Mouse (Mus musculus) liver, embryonic 15.5 days (tissue): ENCODE results near the gene Plekha1. TPM values are rescaled to one million over a fixed set of nuclear protein-coding genes. Genes with fewer than 3 reads are reported as not detected.
A peak's percentile ranks its signal among the peaks of the same experiment; 100 is the strongest.

Experiments
- ATAC-seq: fragments of 200-750 bp; cut with Nextera tagmentation; 2 replicates; pipeline ENCODE4 v1.8.0; 2017; ENCODE audit warnings: moderate number of reproducible peaks, mild to moderate bottlenecking, moderate library complexity; ENCODE audit not compliant: insufficient read depth
- H3K27ac ChIP-seq: fragments of 300-500 bp; sonication (generic); replicated peaks from 2 replicates; pipeline ENCODE4 v1.5.1; 2015; ENCODE audit warnings: mild to moderate bottlenecking, inconsistent platforms
- H3K27me3 ChIP-seq: fragments of 300-500 bp; sonication (generic); 2 replicates; pipeline ENCODE4 v1.6.1; 2015; ENCODE audit warnings: mild to moderate bottlenecking, inconsistent platforms
- H3K36me3 ChIP-seq: fragments of 300-500 bp; sonication (generic); replicated peaks from 2 replicates; pipeline ENCODE4 v1.6.1; 2015; ENCODE audit warnings: moderate library complexity, mild to moderate bottlenecking, inconsistent platforms
- H3K4me1 ChIP-seq: fragments of 300-500 bp; sonication (generic); replicated peaks from 2 replicates; pipeline ENCODE4 v1.6.1; 2015; ENCODE audit warnings: inconsistent platforms
- H3K4me2 ChIP-seq: fragments of 300-500 bp; sonication (generic); 2 replicates; pipeline ENCODE4 v1.6.1; 2015; ENCODE audit warnings: moderate library complexity, mild to moderate bottlenecking, inconsistent platforms
- H3K4me3 ChIP-seq: fragments of 300-500 bp; sonication (generic); replicated peaks from 2 replicates; pipeline ENCODE4 v1.5.1; 2015; ENCODE audit warnings: mild to moderate bottlenecking, inconsistent platforms
- H3K9ac ChIP-seq: fragments of 300-500 bp; sonication (generic); 2 replicates; pipeline ENCODE4 v1.6.1; 2015; ENCODE audit warnings: moderate library complexity, mild to moderate bottlenecking, inconsistent platforms
- H3K9me3 ChIP-seq: fragments of 300-500 bp; sonication (generic); replicated peaks from 2 replicates; pipeline ENCODE4 v1.6.1; 2016; ENCODE audit warnings: inconsistent platforms
- WGBS: fragments of 180-500 bp; shearing (Covaris S2); methylation state at CpG from one replicate; pipeline ENCODE4 v1.1.7; 2015; ENCODE audit warnings: mixed read lengths; ENCODE audit not compliant: insufficient replicate concordance; 5-methylcytosine and 5-hydroxymethylcytosine counted together
- polyA plus RNA-seq: library from polyadenylated mRNA; unstranded; fragments of >200 nt; fragmentation: Nextera tagmentation; extraction: Ambion mirVana; gene quantifications from 2 replicates; pipeline ENCODE4 v1.2.1, GENCODE M21; 2015

Gene Plekha1
- 10.3 and 13.4 TPM in 2 replicates for polyA plus RNA-seq

DNA sequence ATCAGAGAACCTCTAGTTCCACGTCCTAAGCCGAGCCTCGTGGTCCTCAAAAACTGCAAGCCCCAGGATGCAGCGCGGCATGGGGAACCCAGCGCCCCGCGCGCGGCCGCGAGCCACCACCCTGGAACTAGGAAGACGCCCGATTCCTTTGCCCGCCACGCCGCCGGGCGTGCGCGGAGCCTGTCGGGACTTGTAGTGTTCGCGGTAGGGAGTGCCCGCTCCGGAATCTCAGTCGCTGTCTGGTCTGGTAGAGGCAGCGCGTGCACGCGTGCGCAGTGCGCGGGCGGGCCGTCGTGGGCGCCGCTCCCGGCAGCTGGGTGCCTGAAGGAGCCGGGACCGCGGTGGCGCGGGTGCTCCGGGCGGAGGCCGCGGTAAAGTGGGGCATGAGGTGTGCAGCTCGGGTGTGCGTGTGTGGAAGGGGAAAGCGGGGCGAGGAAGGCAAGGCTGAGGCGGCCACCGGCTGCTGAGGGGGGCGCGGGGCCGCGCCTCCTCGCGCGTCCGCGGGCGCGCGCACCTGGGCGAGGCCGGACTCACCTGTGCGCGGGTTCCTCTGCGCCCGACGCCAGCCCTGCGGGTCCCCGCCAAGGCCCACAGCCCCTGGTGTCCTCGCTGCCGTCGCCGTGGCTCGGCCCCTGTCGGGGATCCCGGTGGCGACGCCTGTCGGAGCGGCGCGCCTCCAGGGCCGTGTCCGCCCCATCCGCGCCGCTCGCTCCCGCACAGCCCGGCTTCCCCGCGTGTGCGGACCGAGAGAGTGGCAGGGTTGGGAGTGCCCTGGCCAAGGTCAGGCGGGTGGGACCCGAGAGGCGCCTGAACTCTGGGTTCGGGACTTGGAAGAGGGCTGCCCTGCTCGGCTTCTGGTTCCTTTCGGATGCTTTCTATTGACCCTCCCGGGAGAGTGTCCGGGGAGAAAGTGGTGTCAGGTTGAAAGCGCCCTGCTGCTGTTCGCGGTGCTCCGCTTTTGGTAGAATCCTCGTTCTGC is at the start of gene Plekha1:
Gene Plekha1 (plus strand): TSS at position 144 of the 979 bp plus-strand sequence.
- WGBS = under 1% methylated on average over 114 of the region's 114 CpGs
- peak; percentile 90 for ATAC-seq
- no peaks in the 10 kb centered on the region for H3K36me3 ChIP-seq
- no peaks in the 10 kb centered on the region; the same call in 1 of the 2 replicates for H3K4me1 ChIP-seq
- no peaks in the 10 kb centered on the region for H3K9me3 ChIP-seq
- H3K9ac ChIP-seq = peak within 1 kb of the TSS; percentile 47
- H3K4me2 ChIP-seq = peak within 1 kb of the TSS; percentile 63
- peak within 1 kb of the TSS; percentile 63 for H3K4me3 ChIP-seq
- H3K27me3 ChIP-seq = peaks cover 31% of the 10 kb centered on the region
- 0 out of 2 replicates have a peak within 1 kb of the TSS, but pooled peaks have one; percentile 24 for H3K27ac ChIP-seq

DNA sequence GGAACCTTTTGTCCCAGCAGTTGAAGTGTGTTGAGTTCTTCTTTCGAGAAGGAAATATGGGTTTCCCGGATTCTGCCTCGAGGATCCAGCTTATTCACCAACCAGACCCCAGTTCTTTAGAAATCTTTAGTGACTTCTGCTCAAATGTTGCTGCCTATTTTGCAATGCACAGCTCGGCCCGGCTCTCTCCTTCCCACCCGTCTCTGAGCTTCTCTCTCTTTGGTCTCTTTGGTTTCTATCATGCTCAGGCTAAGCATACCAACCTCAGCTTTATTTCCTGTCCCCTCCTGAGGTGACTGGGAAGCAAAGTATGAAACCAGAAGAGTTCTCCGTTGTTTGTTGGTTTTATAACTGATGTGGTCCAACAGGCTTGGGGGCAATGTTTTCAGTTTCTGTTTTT is 49.3 kb upstream of the Plekha1 start:
- no peak for ATAC-seq
- no peaks in the 10 kb centered on the region for H3K9me3 ChIP-seq
- WGBS = 41% methylated on average over 7 of the region's 7 CpGs

DNA sequence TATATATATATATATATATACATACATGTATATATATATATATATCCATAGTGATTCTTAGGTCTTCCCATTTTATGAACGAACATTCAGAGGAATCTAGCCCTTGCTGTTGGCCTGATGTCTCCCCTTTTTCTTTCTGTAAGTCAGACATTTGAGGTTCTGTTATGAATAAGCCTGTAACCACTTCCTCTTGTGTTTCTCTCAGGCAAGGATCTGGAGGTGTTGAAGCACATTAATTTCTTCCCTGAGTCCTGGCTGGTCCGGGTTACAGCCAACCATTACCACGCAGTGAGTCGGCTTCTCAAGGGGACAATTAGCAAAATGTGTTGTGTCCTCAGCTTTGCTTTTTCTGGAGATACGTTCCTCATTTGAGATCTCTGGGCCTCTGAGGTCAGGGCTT is 46.7 kb upstream of the Plekha1 start:
- no peaks in the 10 kb centered on the region for H3K36me3 ChIP-seq
- H3K9ac ChIP-seq = no peak overlapping the region
- H3K4me1 ChIP-seq = no peaks in the 10 kb centered on the region
- no peak for ATAC-seq
- H3K27me3 ChIP-seq = no peaks in the 10 kb centered on the region
- no peak overlapping the region for H3K4me3 ChIP-seq
- H3K27ac ChIP-seq = no peak overlapping the region
- no peak overlapping the region for H3K4me2 ChIP-seq
- WGBS = 13% methylated on average over 5 of the region's 5 CpGs
- no peaks in the 10 kb centered on the region for H3K9me3 ChIP-seq

More for the DNA sequence above, 49.3 kb upstream of the Plekha1 start:
- no peak overlapping the region for H3K9ac ChIP-seq
- no peak overlapping the region for H3K27ac ChIP-seq
- no peaks in the 10 kb centered on the region for H3K4me1 ChIP-seq
- no peaks in the 10 kb centered on the region for H3K27me3 ChIP-seq
- no peak overlapping the region for H3K4me2 ChIP-seq
- no peak overlapping the region for H3K4me3 ChIP-seq
- H3K36me3 ChIP-seq = no peaks in the 10 kb centered on the region

DNA sequence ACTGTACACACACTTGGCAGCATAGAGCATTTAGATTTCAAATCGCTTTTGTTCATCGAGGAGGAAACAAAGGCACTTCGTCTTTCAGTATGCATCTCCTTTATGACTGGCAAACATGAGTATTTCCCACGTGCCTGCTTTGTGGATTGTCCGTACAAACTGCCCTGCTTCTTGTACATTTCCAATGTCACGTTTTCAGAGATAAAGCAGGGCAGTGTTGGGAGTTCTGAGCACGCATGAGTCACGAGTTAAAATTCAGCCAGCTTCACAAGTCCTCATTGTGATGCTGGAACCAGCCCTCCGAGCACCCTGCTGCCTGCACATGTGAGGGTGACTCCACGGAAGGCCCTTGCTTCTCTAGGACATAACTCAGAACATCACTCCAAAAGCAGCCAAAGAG is 45.9 kb upstream of the Plekha1 start:
- no peak overlapping the region for H3K9ac ChIP-seq
- H3K36me3 ChIP-seq = no peaks in the 10 kb centered on the region
- H3K4me1 ChIP-seq = no peaks in the 10 kb centered on the region
- no peak for ATAC-seq
- no peaks in the 10 kb centered on the region for H3K9me3 ChIP-seq
- 58% methylated on average over 10 of the region's 10 CpGs for WGBS
- H3K4me3 ChIP-seq = no peak overlapping the region
- H3K27ac ChIP-seq = no peak overlapping the region
- no peaks in the 10 kb centered on the region for H3K27me3 ChIP-seq
- H3K4me2 ChIP-seq = no peak overlapping the region

DNA sequence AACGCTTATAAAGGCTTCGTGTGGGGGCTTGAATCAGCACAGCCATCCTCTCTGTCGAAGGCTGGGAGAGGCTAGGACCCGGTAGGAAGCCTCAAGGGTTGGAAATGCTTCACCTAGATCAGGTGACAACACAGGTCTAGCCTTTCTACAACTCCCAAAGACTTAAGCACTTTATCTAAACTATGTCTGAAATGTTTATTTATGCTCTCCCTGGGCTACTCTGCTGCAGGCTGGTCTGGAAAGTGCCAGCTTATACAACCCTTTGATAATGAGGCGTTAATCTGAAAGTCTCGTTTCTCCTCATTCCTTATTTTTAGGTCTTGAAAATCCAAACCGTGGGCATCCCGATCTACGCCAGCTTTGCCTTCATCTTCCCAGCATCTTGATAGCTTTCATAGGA is 41.6 kb upstream of the Plekha1 start:
- Histone ChIP-seq H3K36me3 (no peaks in the 10 kb centered on the region), H3K9me3 (no peaks in the 10 kb centered on the region), H3K27me3 (no peaks in the 10 kb centered on the region), H3K9ac (no peak overlapping the region), H3K27ac (no peak overlapping the region), H3K4me2 (no peak overlapping the region), H3K4me1 (no peaks in the 10 kb centered on the region; the same call in 1 of the 2 replicates), H3K4me3 (no peak overlapping the region)
- ATAC-seq = no peak
- WGBS = 51% methylated on average over 9 of the region's 9 CpGs

- 49% methylated on average over 3 of the region's 3 CpGs for WGBS
- Histone ChIP-seq H3K9me3 (no peaks in the 10 kb centered on the region), H3K27ac (no peak overlapping the region), H3K9ac (no peak overlapping the region), H3K27me3 (no peaks in the 10 kb centered on the region), H3K36me3 (no peaks in the 10 kb centered on the region), H3K4me2 (no peak overlapping the region), H3K4me3 (no peak overlapping the region), H3K4me1 (no peaks in the 10 kb centered on the region; the same call in 1 of the 2 replicates)
- no peak for ATAC-seq
Observed at GRCm38 (mm10) chr7:130826343-130826742, 39.2 kb upstream of the Plekha1 start.

DNA sequence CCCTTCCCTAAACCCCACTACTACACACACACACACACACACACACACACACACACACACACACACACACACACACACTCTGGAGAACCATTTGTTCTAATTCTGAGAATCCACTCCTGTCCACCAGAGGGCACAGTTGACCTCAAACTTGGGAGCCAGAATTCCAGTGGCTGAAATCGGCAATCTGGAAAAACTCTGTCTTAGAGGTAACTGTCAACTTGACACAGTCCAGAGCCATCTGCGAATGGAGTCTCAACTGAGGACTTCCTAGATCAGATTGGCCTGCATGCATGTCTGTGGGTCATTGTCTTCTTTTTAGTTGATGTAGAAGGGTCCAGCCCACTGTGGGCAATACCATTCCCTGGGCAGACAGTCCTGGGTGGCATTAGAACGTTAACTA is 38.1 kb upstream of the Plekha1 start:
- no peaks in the 10 kb centered on the region for H3K27me3 ChIP-seq
- H3K9me3 ChIP-seq = no peaks in the 10 kb centered on the region
- no peaks in the 10 kb centered on the region for H3K36me3 ChIP-seq
- no peaks in the 10 kb centered on the region; the same call in 1 of the 2 replicates for H3K4me1 ChIP-seq
- no peak overlapping the region for H3K9ac ChIP-seq
- H3K27ac ChIP-seq = no peak overlapping the region
- H3K4me3 ChIP-seq = no peak overlapping the region
- no peak overlapping the region for H3K4me2 ChIP-seq
- 42% methylated on average over 3 of the region's 3 CpGs for WGBS
- ATAC-seq = no peak

- Histone ChIP-seq H3K36me3 (no peaks in the 10 kb centered on the region), H3K27me3 (no peaks in the 10 kb centered on the region), H3K4me1 (no peaks in the 10 kb centered on the region; the same call in 1 of the 2 replicates), H3K27ac (no peak overlapping the region), H3K4me2 (no peak overlapping the region), H3K9me3 (no peaks in the 10 kb centered on the region), H3K9ac (no peak overlapping the region), H3K4me3 (no peak overlapping the region)
- 61% methylated on average over 9 of the region's 9 CpGs for WGBS
- ATAC-seq = no peak
Observed at GRCm38 (mm10) chr7:130827844-130828403, 37.6 kb upstream of the Plekha1 start.

GRCm38 (mm10) chr7:130828475-130828874 is 37.1 kb upstream of the Plekha1 start:
- H3K27me3 ChIP-seq = no peaks in the 10 kb centered on the region
- no peak overlapping the region for H3K4me2 ChIP-seq
- no peaks in the 10 kb centered on the region for H3K9me3 ChIP-seq
- WGBS = 52% methylated on average over 10 of the region's 10 CpGs
- no peaks in the 10 kb centered on the region; the same call in 1 of the 2 replicates for H3K4me1 ChIP-seq
- H3K9ac ChIP-seq = no peak overlapping the region
- H3K36me3 ChIP-seq = no peaks in the 10 kb centered on the region
- H3K4me3 ChIP-seq = no peak overlapping the region
- ATAC-seq = no peak
- H3K27ac ChIP-seq = no peak overlapping the region

DNA sequence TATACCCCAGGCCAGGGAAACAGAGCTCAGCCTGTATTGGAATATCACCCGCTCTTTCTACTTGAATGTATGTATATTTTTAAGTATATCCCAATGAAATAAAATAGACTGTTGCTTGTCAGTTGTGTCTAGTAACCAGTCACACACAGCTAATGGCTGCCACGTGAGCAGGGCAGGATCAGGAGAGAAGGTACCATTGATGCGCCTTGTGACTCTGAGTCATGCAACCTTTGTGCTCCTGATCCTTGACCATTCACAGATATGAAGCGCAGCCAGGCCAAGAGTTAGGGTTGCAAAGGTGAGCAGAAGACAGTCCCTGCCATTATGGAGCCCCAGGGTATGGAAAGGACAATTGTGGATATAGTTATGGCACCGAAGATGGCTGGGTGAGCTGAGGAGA is 34.0 kb upstream of the Plekha1 start:
- Histone ChIP-seq H3K4me2 (no peak overlapping the region), H3K9ac (no peak overlapping the region), H3K4me3 (no peak overlapping the region), H3K9me3 (no peaks in the 10 kb centered on the region), H3K27ac (no peak overlapping the region), H3K4me1 (peaks cover 6% of the 10 kb centered on the region), H3K27me3 (peaks cover 3% of the 10 kb centered on the region; the same call in 1 of the 2 replicates), H3K36me3 (no peaks in the 10 kb centered on the region)
- no peak for ATAC-seq
- WGBS = 63% methylated on average over 5 of the region's 5 CpGs

- 30% methylated on average over 21 of the region's 21 CpGs for WGBS
- Histone ChIP-seq H3K4me2 (no peak overlapping the region; the same call in 1 of the 2 replicates), H3K9me3 (no peaks in the 10 kb centered on the region), H3K9ac (no peak overlapping the region), H3K36me3 (no peaks in the 10 kb centered on the region), H3K27ac (peak overlapping the region; percentile 78), H3K4me3 (no peak overlapping the region), H3K4me1 (peaks cover 23% of the 10 kb centered on the region), H3K27me3 (peaks cover 3% of the 10 kb centered on the region; the same call in 1 of the 2 replicates)
- peak; percentile 100 for ATAC-seq
Observed at GRCm38 (mm10) chr7:130834299-130834698, 31.3 kb upstream of the Plekha1 start.
